Mouse (Mus musculus) kidney, adult 2 months (tissue): ENCODE results near the gene Prtg. TPM values are rescaled to one million over a fixed set of nuclear protein-coding genes. Genes with fewer than 3 reads are reported as not detected.
A peak's percentile ranks its signal among the peaks of the same experiment; 100 is the strongest.

ENCODE experiments used
- DNase-seq: peaks from one replicate; pipeline ENCODE4 v3.0.0; 2021
- H3K27ac ChIP-seq: fragments of 200-500 bp; 2 replicates; pipeline ENCODE4 v1.5.1; 2012; ENCODE audit warnings: low read depth, low read length, control low read depth, inconsistent platforms; ENCODE audit not compliant: insufficient read depth
- H3K27me3 ChIP-seq: fragments of 200-500 bp; replicated peaks from 2 replicates; pipeline ENCODE4 v1.6.1; 2012; ENCODE audit warnings: mild to moderate bottlenecking, moderate library complexity, low read length, inconsistent platforms; ENCODE audit not compliant: control insufficient read depth, insufficient read depth
- H3K36me3 ChIP-seq: fragments of 200-500 bp; 2 replicates; pipeline ENCODE4 v1.6.1; 2012; ENCODE audit warnings: mild to moderate bottlenecking, moderate library complexity, low read length, inconsistent platforms; ENCODE audit not compliant: control insufficient read depth, insufficient read depth
- H3K4me1 ChIP-seq: fragments of 200-500 bp; 2 replicates; pipeline ENCODE4 v1.6.1; 2011; ENCODE audit warnings: low read length; ENCODE audit not compliant: control insufficient read depth, insufficient read depth
- H3K4me3 ChIP-seq: fragments of 200-500 bp; 2 replicates; pipeline ENCODE4 v1.5.1; 2011; ENCODE audit warnings: mild to moderate bottlenecking, low read depth, low read length, control low read depth; ENCODE audit not compliant: insufficient read depth
- CTCF ChIP-seq: fragments of 200-500 bp; conservative IDR thresholded peaks from 2 replicates; pipeline ENCODE4 v1.5.1; 2011; ENCODE audit warnings: low read depth, mild to moderate bottlenecking, control low read depth, low read length, moderate library complexity, mixed read lengths; ENCODE audit not compliant: insufficient read depth, insufficient read length
- POLR2A ChIP-seq: fragments of 200-500 bp; IDR thresholded peaks from one replicate; pipeline ENCODE4 v1.6.1; 2011; ENCODE audit warnings: low read depth, low read length, control low read depth
- WGBS: fragments of 180-500 bp; shearing (Covaris S2); methylation state at CpG from one replicate; pipeline ENCODE4 v1.1.7; 2018; 5-methylcytosine and 5-hydroxymethylcytosine counted together
- polyA plus RNA-seq: library from polyadenylated mRNA; depleted of rRNA; stranded (reverse); fragments of >200 nt; gene quantifications from 2 replicates; pipeline ENCODE4 v1.2.3, GENCODE M21; 2012

The Prtg gene
- polyA plus RNA-seq, 1 experiment = 0.06 TPM

DNA sequence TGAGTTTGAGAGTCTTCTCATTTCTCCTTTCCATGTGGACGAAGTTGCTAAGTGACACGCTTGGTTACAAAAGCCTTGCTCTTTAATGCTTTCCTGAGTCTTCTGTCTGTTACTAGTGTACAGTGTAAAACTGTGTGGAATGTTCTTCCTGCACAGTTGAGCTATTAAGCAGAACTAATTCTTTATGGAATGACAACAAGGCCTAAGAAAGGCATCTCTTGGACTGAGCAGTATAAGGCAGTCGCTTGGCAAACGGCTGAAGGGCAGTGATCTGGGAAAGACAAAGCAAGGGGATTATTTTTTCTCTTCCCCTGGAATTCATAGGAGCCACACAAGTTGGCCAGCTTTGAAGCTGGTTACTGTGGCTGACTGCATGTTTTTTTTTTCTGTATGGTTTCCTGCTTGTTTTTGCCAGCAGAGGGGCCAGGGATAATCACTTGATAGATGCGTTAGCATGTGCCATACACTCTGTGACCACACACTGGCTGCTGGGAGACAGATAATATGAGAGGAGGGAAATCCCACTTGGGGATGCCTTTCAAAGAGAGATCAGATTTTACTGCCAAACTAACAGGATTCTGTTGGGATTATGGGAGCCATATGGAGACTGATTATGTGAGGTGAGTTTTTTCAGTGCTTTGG, 22.1 kb downstream of the Prtg start:
- no peaks in the 10 kb centered on the region for H3K4me1 ChIP-seq
- no peak overlapping the region for H3K27ac ChIP-seq
- H3K27me3 ChIP-seq = no peaks in the 10 kb centered on the region
- DNase-seq = no peak
- TF ChIP-seq CTCF (no peak), POLR2A (no peak)
- 35% methylated on average over 5 of the region's 5 CpGs for WGBS
- H3K36me3 ChIP-seq = no peaks in the 10 kb centered on the region
- H3K4me3 ChIP-seq = no peak overlapping the region

DNA sequence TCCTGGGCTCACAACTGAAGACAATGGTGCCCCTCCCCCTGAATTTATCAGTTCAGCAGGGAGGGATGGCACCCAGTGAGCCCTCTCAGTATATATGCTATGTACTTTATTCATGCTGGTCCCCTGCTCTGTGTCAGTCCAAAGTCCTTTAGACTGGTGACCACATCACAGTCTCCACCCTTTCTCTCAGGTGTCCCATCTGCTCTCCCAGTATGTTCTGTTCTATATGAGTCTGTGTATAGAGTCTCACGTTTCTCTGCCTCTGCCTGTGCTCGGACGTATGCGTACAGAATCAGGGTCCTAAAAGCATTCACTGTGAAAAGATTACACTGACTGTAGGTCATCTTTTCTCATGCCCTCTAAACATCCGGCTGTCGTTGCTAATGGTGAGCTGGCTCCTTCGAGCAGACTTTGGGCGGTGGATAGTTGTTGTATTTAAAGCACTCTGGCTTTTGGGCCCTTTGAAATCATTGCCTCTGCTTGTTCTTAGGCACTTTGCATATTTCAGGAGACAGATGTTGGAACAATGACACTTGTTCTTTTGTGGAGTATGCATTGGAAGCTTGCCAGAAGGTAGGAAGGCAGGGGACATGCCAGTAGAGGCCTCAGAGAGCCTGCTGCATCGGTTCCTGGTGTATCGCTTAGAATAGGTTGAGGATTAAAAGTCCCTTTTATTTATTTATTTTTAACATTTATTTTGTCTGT, 27.5 kb downstream of the Prtg start:
- WGBS = 57% methylated on average over 10 of the region's 10 CpGs
- H3K4me1 ChIP-seq = no peaks in the 10 kb centered on the region
- H3K27me3 ChIP-seq = no peaks in the 10 kb centered on the region
- TF ChIP-seq POLR2A (no peak), CTCF (no peak)
- no peak overlapping the region for H3K27ac ChIP-seq
- no peaks in the 10 kb centered on the region for H3K36me3 ChIP-seq
- H3K4me3 ChIP-seq = no peak overlapping the region
- DNase-seq = peak; percentile 15

DNA sequence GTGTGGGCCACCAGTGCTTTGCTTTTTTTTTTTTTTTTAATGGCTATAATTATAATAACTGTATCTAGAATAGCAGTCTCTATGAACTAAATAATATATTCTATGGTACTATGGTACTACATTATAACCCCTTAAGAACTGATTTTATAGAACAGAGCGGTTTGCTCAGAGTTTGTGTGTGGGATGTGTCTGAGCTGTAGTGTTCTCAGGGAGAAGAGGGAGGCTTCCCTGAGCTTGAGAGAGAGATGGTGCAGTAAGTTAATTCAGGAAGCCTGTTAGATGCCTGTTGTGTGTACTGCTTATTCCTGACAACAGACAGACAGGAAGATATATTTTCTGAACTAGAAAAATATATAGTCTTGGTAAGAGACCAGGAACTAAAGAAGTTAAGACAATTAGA, 28.3 kb downstream of the Prtg start:
- TF ChIP-seq CTCF (no peak), POLR2A (no peak)
- WGBS = 97% methylated on average over 1 of the region's 1 CpGs
- no peak for DNase-seq
- H3K36me3 ChIP-seq = no peaks in the 10 kb centered on the region
- no peak overlapping the region for H3K4me3 ChIP-seq
- H3K27me3 ChIP-seq = no peaks in the 10 kb centered on the region
- no peak overlapping the region for H3K27ac ChIP-seq
- H3K4me1 ChIP-seq = no peaks in the 10 kb centered on the region

DNA sequence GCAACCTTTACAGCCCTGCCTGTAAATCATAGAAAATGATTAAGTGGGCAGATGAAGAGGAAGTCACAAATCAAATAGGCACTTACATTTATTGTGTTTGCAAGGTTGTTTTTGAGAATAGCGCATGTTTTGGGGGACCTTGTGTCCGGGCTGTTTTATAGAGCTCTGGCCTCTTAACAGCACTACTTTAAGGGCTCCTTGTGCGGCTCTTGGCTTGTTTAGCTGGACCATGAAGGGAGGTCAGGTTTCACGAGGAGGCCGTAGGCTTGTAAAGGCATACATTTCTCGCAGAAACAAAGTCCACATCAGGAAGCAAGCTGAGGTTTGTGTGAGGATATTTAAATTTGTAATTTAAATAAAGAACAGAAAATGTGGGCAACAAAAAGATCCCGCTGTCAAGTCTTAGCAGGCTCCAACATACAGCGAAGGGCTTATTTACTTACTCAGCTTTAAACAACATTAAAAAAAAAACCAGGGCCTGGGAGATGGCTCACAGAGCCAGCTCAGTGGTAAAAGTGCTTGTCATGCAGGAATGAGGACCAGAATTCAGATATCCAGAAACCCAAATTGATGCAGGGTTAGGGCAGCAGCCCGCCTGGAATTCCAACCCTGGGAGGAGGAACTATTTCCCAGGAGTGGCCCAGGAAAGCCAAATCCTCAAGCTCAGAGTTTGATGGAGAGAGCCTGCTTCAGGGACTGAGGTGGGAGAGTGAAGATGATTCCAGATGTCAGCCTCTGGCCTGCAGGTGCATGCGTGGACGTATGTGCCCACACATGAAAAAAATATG, 30.2 kb downstream of the Prtg start:
- DNase-seq = no peak
- no peaks in the 10 kb centered on the region for H3K27me3 ChIP-seq
- TF ChIP-seq CTCF (no peak), POLR2A (no peak)
- H3K4me3 ChIP-seq = no peak overlapping the region
- no peak overlapping the region for H3K27ac ChIP-seq
- WGBS = 59% methylated on average over 11 of the region's 11 CpGs
- H3K36me3 ChIP-seq = no peaks in the 10 kb centered on the region
- H3K4me1 ChIP-seq = no peaks in the 10 kb centered on the region

DNA sequence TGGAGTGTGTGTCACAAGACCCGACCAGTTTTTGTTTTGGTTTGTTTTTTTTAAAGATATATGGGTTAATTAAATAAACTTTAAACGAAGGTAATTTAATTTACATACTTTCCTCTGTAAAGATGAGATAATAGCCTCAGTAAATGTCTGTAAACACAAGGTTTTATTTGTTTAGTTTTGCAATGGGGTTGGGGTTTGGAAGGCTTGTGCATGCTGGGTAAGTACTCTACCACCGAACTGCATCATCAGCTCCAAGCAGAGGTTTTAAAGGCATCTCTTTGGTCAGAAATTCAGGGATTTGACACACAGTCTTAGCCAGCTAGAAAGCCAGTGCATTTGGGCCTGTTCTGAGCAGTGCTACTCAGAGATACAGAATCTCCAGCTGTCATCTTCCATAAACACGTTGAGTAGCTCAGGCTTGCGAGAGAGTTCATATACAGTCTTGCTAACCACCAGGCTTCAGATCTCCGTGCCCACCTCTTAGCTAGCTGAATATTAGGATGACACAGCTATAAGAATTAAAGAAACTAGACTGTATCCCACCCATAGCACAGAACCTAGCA, 31.0 kb downstream of the Prtg start:
- Histone ChIP-seq H3K36me3 (no peaks in the 10 kb centered on the region), H3K27ac (no peak overlapping the region), H3K4me3 (no peak overlapping the region), H3K4me1 (no peaks in the 10 kb centered on the region), H3K27me3 (no peaks in the 10 kb centered on the region)
- TF ChIP-seq CTCF = no peak
- WGBS = 70% methylated on average over 6 of the region's 6 CpGs
- no peak for DNase-seq

DNA sequence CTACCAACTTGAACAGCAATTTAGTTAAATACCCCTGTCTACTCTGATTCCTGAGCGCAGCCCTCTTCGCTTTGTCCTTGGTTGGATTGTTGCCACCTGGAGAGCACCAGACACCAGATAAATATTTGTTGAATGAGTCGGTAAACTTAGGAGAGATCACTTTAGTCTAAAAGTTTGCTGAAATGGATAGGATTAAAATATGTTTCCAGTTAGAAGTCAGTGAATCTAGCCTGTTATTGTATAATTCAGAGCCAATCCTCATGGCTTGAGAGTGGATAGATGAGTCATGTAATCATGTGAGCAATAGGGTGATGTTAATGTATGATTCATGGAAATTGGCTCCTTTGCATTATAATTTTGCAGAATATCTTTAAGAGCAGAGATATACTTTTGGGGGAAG, 31.6 kb downstream of the Prtg start:
- DNase-seq = no peak
- no peaks in the 10 kb centered on the region for H3K4me1 ChIP-seq
- H3K36me3 ChIP-seq = no peaks in the 10 kb centered on the region
- H3K27me3 ChIP-seq = no peaks in the 10 kb centered on the region
- no peak overlapping the region for H3K27ac ChIP-seq
- no peak overlapping the region for H3K4me3 ChIP-seq
- TF ChIP-seq POLR2A (no peak), CTCF (no peak)
- WGBS = 81% methylated on average over 3 of the region's 3 CpGs
